ENCODE assay signal across 8 mouse cellular contexts in genomic region chr1:172126376-172127347, GRCm38 (mm10). TPM values are rescaled to one million over a fixed set of nuclear protein-coding genes. Genes with fewer than 3 reads are reported as not detected.
A peak's percentile ranks its signal among the peaks of the same experiment; 100 is the strongest.
DNase-seq lines count a peak whose midpoint lies in the region; ATAC-seq lines count a peak whose summit lies in the region.

TSS of gene Pex19 (plus strand) at chr1:172126755.

- peaks cover 22% of the 10 kb centered on the region for H3K4me1 ChIP-seq in megakaryocyte, embryonic 14.5 days

- peak; percentile 85 for DNase-seq in adrenal gland, adult 2 months
- DNase-seq in embryo, embryonic 10.5 days (ENCODE audit: low spot score): peak; percentile 97
- DNase-seq in gastrocnemius, postnatal 14 days: peak; percentile 75
- DNase-seq in left cerebral cortex, adult 9 months (ENCODE audit: low spot score in 2 of 2): peak; percentile 35 to 64
- peak; percentile 86 to 88 for DNase-seq in right cerebral cortex, postnatal 10 days (ENCODE audit: low spot score in 2 of 2)
- DNase-seq in urinary bladder, postnatal 36 days (ENCODE audit: low spot score in 2 of 2): peak; percentile 48 to 71

- no peaks in the 10 kb centered on the region for H3K27me3 ChIP-seq in megakaryocyte, embryonic 14.5 days (replicated peaks)

- peak; percentile 93 for ATAC-seq in inflammation-experienced regulatory T-cells, adult 6 months

- H3K36me3 ChIP-seq in megakaryocyte, embryonic 14.5 days (replicated peaks; ENCODE audit: low read length): peaks cover 54% of the 10 kb centered on the region

- peak within 1 kb of the TSS; percentile 95 for H3K4me3 ChIP-seq in megakaryocyte, embryonic 14.5 days (replicated peaks)

- H3K9me3 ChIP-seq in megakaryocyte, embryonic 14.5 days: no peaks in the 10 kb centered on the region

- intact Hi-C loops in gastrocnemius, postnatal 14 days (cut with DNase I; ENCODE audit: low total_unique reads): no loop called here

RNA-seq across cellular contexts. Expression of gene Pex19, which starts in this region (rescaled TPM):
- 100 to 1,000 TPM; 112 to 114 TPM for total RNA-seq in adrenal gland, adult 2 months (2021)
- 104 and 114 TPM in 2 replicates for polyA plus RNA-seq in adrenal gland, adult 2 months (2012; rRNA removed)
- 10 to 100 TPM; 88.5 to 95.2 TPM for total RNA-seq in gastrocnemius, postnatal 14 days (2021)
- 10 to 100 TPM; 61.2 to 81.8 (median 78.3) TPM for polyA plus RNA-seq in inflammation-experienced regulatory T-cells, adult 6 months (2017; shearing (Covaris generic))
- 4.1 and 18.9 TPM in 2 replicates for polyA plus RNA-seq in megakaryocyte, embryonic 14.5 days (2012; ENCODE audit: insufficient read depth, low replicate concordance)

Comparison
In these comparisons a context has a peak if more than half of its experiments do, and no peak if none do; other contexts are left out.
1. Peak in every context shown above with its lines: DNase-seq, ATAC-seq and H3K4me3 ChIP-seq.